Mouse (Mus musculus): Measurements from ENCODE around the gene U2surp.
A peak's percentile ranks its signal among the peaks of the same experiment; 100 is the strongest.

U2surp gene

DNA sequence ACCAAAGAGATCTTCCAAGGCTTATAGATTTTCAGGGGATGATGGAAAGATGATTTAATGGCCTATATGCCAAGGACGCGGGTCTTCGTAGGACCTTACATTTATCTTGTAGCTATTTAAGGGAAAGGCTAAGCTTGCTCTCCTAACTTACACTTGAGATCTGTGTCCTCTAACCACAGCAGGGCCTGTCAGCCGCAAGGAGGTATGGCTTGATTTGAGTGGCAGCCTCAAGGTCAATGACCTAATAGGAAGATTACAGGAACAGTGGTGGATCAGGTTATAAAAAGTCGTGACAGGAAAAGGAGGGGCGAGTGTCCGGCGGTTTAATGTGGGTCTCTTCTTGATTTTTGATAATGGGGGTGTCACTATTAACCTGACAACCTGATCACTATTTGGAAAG, 61.2 kb downstream of the U2surp start:
- no peak for DNase-seq

DNA sequence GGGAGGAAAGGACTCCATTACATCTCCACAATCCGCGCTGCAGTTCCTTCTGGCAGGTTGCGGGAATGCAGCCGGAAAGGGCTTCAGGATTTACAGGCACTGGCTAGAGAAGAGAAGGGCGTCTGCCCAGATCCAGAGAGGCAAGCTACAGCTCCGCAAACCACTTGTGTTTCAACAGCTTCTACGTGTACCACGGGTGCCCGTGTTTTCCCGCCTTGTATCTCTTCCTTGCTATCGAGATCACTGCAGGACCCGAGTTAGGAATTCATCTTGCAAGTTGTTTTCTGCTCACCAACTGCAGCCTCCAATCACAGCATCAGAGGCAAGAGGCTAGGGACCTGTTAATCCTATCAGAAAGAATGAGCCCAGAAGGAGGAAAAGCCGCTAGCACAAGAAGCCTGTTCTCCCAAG, 69.5 kb downstream of the U2surp start:
- no peak for DNase-seq

DNA sequence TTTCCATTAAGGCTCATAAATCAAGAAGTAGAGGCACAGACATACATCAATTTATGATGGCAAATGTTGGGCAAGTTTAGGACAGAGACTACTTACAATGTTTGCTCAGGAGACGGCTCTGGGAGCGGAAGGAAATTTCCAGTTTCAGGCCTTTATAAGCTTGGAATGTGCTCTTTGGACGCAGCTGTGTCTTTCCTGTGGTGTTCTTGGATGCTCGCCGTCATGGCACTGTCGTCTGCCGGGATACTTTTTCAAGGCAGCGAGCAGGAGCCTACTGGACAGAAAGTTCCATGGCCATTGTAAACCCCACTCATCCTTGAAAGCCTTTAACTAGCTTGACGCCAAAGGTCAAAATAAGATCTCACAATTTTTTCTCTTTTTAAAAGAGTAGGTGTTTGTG, 73.9 kb downstream of the U2surp start:
- DNase-seq = no peak

- no peak for DNase-seq
Observed at GRCm38 (mm10) chr9:95436294-95436613, 75.5 kb downstream of the U2surp start.

GRCm38 (mm10) chr9:95435506-95436293, 76.1 kb downstream of the U2surp start:
- DNase-seq = no peak

- no peak for DNase-seq
Observed at GRCm38 (mm10) chr9:95428277-95428676, 83.5 kb downstream of the U2surp start.

- DNase-seq = no peak
Observed at GRCm38 (mm10) chr9:95413911-95414310, 97.9 kb downstream of the U2surp start.

GRCm38 (mm10) chr9:95412047-95412446, 99.7 kb downstream of the U2surp start:
- no peak for DNase-seq

DNA sequence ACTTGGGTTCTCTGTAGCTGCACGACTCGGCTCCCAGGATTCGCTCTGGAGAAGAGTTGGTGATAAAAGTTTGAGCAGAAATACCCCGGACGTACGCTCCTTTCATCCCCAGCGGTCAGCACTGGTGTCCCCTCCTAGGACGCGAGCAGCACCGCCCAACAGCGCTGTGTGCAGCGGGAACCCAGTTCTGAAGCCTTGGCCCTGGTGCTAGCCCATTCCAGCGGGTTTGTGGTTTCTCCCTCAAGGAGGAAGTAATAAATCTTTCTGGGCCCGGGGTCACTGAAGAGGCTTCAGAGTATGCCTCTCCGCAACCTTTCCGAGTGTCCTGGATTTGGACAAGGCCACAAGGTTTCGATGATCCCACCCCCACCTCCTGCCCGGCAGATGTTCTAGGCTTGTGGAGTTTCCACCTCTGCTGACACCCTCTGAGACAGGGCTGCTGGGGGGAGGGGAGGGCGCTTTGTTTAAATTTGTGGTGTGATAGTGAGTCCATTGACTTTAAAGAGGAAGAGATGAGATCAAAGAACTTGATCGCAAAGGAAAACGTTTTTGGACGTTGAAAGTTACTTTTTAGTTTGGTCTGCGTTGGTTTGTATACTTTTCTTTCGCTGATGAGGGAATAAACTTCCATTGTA, 104.1 kb downstream of the U2surp start:
- DNase-seq = peak in 1 of 2 experiments; percentile 17

Data from thymus, postnatal 36 days (tissue).